Mouse (Mus musculus) ZHBTc4 (cell line): ENCODE results near the gene Matn4.
"Not testable (repeated sequence)": the region's sequence is repeated elsewhere in the genome, so short reads cannot be mapped to it uniquely, and the experiment has no call there.

Experiments used
- DNase-seq: peaks from one replicate; pipeline ENCODE4 v3.0.0-alpha.2; 2011; ENCODE audit warnings: low read depth, low spot score

The Matn4 gene

DNA sequence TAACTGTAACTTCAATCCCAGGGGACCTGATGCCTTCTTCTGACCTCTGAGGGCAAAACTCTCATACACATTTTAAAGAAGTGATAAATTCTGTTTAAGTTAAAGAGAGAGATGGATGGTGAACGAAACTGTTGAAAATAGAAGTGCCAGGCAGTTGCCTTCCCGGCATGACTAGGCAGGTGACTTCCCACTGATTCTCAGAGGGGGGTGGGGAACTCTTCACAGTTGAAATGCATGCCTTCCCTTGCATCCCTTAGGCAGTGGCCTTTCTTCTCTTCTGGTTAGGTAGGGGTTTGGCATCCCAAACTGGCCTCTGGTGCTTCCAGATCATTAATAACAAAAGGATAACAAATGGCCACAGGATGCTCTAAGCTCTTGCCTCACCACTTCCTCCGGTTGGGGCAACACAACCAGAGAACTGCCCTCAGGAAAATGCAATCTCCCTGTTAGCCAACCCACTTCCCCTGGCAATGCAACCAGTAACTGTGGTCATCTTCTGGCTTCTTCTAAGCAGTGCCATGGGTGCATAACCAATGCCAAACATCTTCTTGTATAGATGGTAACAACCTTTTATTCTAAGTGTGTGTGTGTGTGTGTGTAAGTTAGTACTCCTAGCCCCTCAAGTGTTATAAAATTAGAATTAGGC, 32.4 kb downstream of the Matn4 start:
- no peak for DNase-seq

DNA sequence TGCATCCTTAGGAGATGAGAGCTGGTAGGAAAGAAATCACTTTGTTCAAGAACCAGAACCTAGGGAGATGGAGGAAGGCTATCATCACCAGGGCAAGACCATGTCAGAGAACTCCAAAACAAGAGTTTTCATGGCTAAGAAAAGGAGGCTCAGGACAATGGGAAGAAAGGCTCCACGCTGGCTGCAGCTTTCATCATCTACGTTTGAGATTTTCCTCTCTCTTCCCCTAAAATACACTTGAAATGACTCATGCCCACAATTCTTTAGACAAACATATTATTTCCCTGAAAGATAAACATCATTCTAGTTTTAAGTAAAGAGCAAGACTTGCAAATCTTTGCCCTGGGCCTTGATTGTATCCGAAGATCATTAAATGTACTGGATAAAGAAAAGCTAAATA, 33.6 kb downstream of the Matn4 start:
- no peak for DNase-seq

- no peak for DNase-seq
These were observed 36.3 kb downstream of the Matn4 start for GRCm38 (mm10) chr2:164368620-164369105.

DNA sequence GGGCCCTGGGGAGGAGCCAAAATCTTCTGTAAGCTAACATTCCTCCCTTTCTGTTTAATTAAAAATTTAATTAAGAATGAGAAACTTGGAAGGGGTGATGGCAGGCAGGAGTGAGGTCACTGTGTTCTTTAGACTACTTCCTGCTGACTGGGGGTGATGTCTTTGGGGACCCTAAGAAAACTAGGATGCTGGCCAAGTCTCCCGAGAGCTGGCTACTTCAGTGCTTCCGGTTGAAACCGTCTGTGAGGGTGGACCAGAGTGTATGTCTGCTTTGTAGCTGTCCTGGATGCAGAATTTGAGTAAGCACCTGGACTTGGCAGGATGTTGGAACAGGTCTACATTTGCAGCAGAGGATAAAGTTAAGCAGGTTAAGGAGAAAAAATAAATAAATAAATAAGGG, 38.0 kb downstream of the Matn4 start:
- DNase-seq = no peak

- DNase-seq = no peak
These were observed 43.8 kb downstream of the Matn4 start for GRCm38 (mm10) chr2:164360974-164361657.

DNA sequence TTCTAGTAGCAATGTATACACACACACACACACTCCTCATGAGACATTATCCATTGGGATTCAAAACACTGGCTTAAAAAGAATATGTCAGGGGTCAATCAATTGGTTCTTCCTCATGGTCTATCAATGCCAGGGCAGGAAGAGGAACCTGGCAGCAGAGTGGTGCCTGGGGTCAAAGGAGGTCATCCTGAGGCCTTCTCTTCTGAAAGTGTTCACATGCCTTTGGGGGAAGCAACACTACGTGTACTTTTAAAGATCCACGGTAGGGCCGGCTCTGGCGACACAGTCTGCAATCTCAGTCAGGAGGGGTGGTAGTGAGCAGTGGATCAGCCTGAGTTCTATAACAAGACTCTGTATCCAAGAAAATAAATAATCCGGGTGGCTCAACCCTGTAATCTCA, 45.3 kb downstream of the Matn4 start:
- no peak for DNase-seq

GRCm38 (mm10) chr2:164359031-164359430, 45.9 kb downstream of the Matn4 start:
- no peak for DNase-seq

DNA sequence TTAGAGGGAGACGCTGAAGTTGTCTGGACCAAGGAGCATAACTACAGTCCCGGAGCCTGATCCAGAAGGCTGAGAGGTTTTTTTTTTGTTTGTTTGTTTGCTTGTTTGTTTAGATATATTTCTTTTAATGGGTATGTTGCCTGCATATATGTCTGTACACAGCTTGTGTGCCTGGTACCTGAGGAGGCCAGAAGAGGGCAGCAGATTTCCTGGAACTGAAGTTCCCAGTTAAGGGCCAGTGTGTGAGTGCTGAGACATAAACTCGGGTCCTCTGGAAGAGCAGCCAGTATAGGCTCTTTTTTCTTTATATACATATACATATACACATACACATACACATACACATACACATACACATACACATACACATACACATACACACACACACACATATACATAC, 46.6 kb downstream of the Matn4 start:
- no peak for DNase-seq

DNA sequence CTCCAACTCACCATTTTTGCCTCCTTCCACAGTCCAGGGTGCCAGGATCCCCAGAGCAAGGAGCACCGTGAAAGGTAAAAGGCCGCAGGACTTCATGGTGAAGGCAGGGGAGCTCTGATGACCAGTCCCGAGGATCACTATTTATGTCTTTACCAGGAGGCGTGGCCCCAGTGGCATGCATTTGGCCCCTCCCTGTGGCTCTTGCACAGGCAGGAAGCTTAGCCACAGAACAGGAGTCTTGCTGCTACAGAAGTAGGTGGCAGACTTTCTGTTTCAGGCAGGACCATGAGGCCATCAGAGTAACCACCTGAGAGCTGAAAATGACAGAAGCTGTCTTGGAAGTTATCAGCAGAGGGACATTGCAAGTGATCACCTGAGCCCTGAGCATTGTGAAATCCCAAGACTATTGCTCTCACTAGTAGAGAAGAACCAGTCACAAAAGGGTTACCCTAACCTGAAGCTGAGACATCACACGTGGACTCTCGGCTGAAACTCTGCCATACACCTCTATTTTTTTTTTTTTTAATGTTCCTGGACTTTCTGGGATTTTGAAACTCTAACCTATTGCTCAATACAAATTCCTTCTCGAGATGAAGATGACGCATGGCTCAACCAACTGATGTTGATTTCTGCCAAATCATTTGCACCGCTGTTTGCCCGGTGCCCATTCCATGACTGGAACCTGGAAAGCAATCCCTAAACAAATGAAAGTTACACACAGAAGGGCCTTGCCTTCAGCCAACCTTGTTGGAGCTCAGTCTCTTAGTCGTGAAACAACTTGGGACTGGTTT, 48.6 kb downstream of the Matn4 start:
- DNase-seq = no peak

DNA sequence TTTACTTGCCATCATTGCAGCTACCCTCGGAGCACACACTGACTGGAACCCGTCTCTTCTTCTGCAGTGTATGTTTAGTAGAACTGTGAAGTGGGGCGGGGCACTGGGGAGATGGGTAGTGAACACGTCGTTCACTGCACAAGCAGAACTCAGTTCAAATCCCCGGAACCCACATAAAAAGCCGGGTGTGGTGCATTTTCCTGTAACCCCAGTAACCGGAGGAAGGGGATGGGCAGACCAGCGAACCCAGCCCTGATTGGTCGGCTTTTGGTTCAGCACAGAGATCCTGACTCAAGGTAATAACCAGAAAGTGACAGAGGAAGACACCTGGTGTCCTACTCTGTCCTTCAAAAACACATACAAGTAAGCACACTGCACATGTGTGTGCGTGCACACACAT, 51.6 kb downstream of the Matn4 start:
- DNase-seq = no peak

DNA sequence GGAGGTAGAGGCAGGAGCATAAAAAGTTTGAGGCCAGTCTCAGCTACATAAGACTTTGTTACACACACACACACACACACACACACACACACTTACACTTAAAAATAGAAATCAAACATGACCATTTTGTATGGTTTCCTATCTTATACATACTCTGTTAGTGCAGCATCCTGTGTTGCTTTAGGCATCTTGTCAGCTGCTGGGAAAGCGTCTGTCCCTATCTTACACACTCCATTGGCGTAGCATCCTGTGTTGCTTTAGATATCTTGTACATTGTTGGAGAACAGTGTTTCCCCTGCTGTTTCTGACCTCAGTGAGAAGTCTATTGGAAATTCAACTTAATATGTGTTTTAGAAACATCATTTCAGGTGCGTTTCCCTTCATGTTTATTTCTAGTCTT, 52.3 kb downstream of the Matn4 start:
- no peak for DNase-seq

DNA sequence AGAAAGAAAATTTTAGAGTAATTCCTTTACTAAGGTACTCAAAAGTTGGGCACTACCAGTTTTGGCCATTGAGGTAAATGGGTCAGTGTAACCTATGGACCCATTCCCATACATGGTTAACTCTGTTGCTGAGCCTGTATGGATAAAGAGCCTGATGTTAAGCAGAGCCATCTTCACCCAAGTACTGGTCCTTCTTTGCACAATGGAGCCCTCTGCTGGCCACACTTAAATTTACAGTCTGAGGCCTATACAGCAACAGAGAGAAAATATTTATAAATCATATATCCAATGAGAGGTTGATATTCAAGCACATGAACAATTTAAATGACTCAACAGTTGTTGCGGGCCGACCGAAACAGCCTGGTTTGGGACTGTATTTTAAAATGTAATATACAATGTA, 56.0 kb downstream of the Matn4 start:
- DNase-seq = peak; percentile 66

DNA sequence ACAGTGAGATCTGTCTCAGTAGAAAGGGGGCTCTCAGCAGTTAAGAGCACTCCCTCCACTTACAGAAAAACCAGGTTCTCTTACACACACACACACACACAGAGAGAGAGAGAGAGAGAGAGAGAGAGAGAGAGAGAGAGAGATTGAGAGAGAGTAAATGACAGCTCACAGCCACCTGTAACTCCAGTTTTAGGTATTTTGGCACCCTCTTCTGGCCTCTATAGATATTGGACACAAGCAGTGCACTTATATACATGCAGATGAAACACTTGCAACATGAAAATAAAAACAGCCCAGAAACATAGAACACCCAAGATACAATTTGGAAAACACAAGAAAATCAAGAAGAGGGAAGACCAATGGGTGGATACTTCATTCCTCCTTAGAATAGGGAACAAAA, 57.3 kb downstream of the Matn4 start:
- not testable (repeated sequence) for DNase-seq

GRCm38 (mm10) chr2:164343732-164344131, 61.2 kb downstream of the Matn4 start:
- not testable (repeated sequence) for DNase-seq
